Mouse (Mus musculus) liver, adult 2 months (tissue): ENCODE results near the gene Ephb2.

Source experiments
- CTCF ChIP-seq: fragments of 200-500 bp; IDR thresholded peaks from 2 replicates; pipeline ENCODE4 v1.5.1; 2011; ENCODE audit warnings: low read depth, low read length, control low read depth
- POLR2A ChIP-seq: fragments of 200-500 bp; IDR thresholded peaks from 2 replicates; pipeline ENCODE4 v1.6.1; 2011; ENCODE audit warnings: low read length, control low read depth; ENCODE audit not compliant: insufficient read depth; ENCODE audit errors: extremely low read depth

- TF ChIP-seq CTCF (no peak), POLR2A (no peak)
Observed at GRCm38 (mm10) chr4:136804343-136804742, 31.4 kb downstream of the Ephb2 start.
